Mouse (Mus musculus): ENCODE data around the gene Flt3. TPM values are rescaled to one million over a fixed set of nuclear protein-coding genes. Genes with fewer than 3 reads are reported as not detected.

The Flt3 gene
- total and polyA plus RNA-seq, 3 experiments: 0.09 to 0.16 (median 0.13) TPM

DNA sequence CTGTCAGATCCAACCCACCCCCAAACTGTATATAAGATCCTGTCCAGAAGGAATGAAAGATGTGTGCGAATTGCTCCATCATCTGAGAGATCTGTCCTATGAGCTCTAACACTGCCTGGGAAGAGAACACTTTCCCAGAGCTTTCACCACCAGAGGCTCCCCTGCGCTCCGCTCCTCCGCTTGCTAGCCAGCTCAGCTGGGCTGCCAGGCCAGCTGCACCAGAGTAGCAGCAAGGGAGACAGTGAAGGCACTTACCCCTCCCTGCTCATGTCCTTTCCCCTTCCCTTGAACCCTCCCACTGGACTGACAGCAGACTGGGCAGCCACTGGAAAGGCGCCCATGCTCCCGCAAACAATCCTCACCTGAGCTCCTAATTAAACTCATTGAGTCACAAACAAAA, 23.3 kb upstream of the Flt3 start:
- H3K27me3 ChIP-seq (ENCODE audit: control insufficient read depth, insufficient read depth, low read length): no peaks in the 10 kb centered on the region
- TF ChIP-seq EP300 (IDR thresholded peaks at IDR 0.05; ENCODE audit: insufficient read depth, low read depth, low read length) (no peak), CTCF (IDR thresholded peaks at IDR 0.05) (no peak), POLR2A (IDR thresholded peaks at IDR 0.05; ENCODE audit: insufficient read depth, low read depth, low read length) (no peak)
- no peak overlapping the region for H3K27ac ChIP-seq
- no peak overlapping the region for H3K4me3 ChIP-seq
- intact Hi-C loops (cut with DNase I): no loop called here
- no peaks in the 10 kb centered on the region for H3K79me2 ChIP-seq (replicated peaks; ENCODE audit: control insufficient read depth, insufficient read depth, low read length)
- no peak overlapping the region for H3K9ac ChIP-seq (ENCODE audit: low read depth, low read length)
- H3K4me1 ChIP-seq (ENCODE audit: control insufficient read depth, insufficient read depth, low read length): peaks cover 1% of the 10 kb centered on the region; the same call in 1 of the 2 replicates
- no peak for DNase-seq
- 51% methylated on average over 6 of the region's 6 CpGs for WGBS
- no peaks in the 10 kb centered on the region for H3K36me3 ChIP-seq (ENCODE audit: control insufficient read depth, insufficient read depth, low read length)

DNA sequence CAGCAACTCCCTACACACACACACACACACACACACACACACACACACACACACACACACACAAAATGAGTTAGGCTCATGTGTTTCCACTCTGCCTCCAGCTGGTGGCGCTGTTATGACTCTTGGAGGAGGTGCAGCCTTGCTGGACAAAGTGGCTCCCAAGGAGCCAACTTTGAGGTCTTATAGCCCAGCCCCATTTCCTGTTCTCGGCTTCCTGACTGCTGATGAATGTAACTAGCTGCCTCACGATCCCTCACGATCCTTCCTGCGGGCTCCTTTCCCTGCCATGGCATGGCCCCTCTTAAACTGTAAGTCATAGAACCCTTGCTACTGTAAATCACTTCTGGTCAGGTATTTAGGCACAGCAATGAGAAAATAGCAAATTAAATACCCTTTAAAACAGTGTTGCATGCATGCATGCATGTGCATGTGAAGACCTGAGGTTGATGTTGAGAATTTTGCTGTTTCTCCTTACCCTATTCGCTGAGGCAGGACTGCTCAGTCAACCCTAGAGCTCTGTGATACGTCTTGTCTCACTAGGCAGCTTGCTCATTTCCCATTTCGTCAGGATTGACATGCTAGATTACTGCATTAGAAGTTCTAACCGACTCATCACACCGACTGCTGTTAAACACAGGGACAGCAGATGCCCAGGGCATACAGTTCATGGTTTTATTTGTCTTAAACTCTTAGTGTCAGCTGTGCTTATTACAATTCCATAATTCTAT, 18.3 kb upstream of the Flt3 start:
- intact Hi-C loops (cut with DNase I): loop anchor here (5.0 to 10.0 kb wide), 4 partner anchors 119 to 826 kb away; no protein-coding TSS in a partner anchor
- Histone ChIP-seq H3K4me1 (ENCODE audit: control insufficient read depth, insufficient read depth, low read length) (peaks cover 1% of the 10 kb centered on the region; the same call in 1 of the 2 replicates), H3K36me3 (ENCODE audit: control insufficient read depth, insufficient read depth, low read length) (no peaks in the 10 kb centered on the region), H3K27ac (no peak overlapping the region), H3K79me2 (replicated peaks; ENCODE audit: control insufficient read depth, insufficient read depth, low read length) (no peaks in the 10 kb centered on the region), H3K27me3 (ENCODE audit: control insufficient read depth, insufficient read depth, low read length) (no peaks in the 10 kb centered on the region), H3K4me3 (peak overlapping the region; percentile 20; the same call in 1 of the 2 replicates), H3K9ac (ENCODE audit: low read depth, low read length) (no peak overlapping the region)
- 21% methylated on average over 10 of the region's 10 CpGs for WGBS
- peak; percentile 57 to 58 for DNase-seq
- no peak for TF ChIP-seq POLR2A (IDR thresholded peaks at IDR 0.05; ENCODE audit: insufficient read depth, low read depth, low read length)
- peak; percentile 55 for TF ChIP-seq CTCF (IDR thresholded peaks at IDR 0.05)

DNA sequence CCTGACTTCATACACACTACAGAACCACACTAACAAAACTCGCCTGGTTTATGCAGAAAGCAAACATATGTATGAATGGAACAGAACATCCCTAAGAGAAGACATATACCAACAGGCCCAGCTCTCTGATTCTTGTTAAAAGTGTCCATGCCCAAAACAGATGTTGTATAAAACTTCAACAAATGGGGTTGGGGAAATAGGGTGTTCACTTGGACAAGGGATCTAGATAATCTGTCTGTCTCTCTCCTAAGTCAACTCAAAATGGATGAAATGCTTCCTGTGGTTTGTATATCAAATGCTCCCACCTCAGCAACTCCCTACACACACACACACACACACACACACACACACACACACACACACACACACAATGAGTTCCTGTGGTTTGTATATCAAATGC, 17.7 kb upstream of the Flt3 start:
- TF ChIP-seq POLR2A (IDR thresholded peaks at IDR 0.05; ENCODE audit: insufficient read depth, low read depth, low read length): no peak
- 84% methylated on average over 1 of the region's 1 CpGs for WGBS
- H3K36me3 ChIP-seq (ENCODE audit: control insufficient read depth, insufficient read depth, low read length): no peaks in the 10 kb centered on the region
- peaks cover 1% of the 10 kb centered on the region; the same call in 1 of the 2 replicates for H3K4me1 ChIP-seq (ENCODE audit: control insufficient read depth, insufficient read depth, low read length)
- H3K27me3 ChIP-seq (ENCODE audit: control insufficient read depth, insufficient read depth, low read length): no peaks in the 10 kb centered on the region
- intact Hi-C loops (cut with DNase I): loop anchor here (5.0 to 10.0 kb wide), 4 partner anchors 119 to 827 kb away; no protein-coding TSS in a partner anchor
- DNase-seq: no peak
- H3K9ac ChIP-seq (ENCODE audit: low read depth, low read length): no peak overlapping the region
- no peak overlapping the region for H3K27ac ChIP-seq
- H3K79me2 ChIP-seq (replicated peaks; ENCODE audit: control insufficient read depth, insufficient read depth, low read length): no peaks in the 10 kb centered on the region
- H3K4me3 ChIP-seq: no peak overlapping the region

DNA sequence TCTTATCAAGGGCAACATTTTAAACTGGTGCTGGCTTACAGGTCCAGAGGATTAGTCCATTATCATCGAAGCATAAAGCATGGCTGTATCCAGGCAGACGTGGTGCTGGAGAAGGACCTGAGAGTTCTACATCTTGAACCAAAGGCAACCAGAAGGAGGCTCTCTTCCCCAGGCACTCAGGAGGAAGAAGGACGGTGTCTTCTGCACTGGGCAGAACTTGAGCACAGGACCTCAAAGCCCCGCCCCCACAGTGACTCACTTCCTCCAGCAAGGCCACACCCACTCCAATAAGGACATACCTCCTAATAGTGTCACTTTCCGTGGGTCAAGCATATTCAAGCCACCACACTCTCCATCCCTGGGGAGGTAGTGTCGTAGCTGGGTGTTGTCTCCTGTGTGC, 10.3 kb upstream of the Flt3 start:
- no peaks in the 10 kb centered on the region for H3K27me3 ChIP-seq (ENCODE audit: control insufficient read depth, insufficient read depth, low read length)
- intact Hi-C loops (cut with DNase I): loop anchor here (10.0 kb wide), 2 partner anchors 514 to 834 kb away; no protein-coding TSS in a partner anchor
- TF ChIP-seq POLR2A (IDR thresholded peaks at IDR 0.05; ENCODE audit: insufficient read depth, low read depth, low read length) (no peak), EP300 (IDR thresholded peaks at IDR 0.05; ENCODE audit: insufficient read depth, low read depth, low read length) (no peak), CTCF (IDR thresholded peaks at IDR 0.05) (no peak)
- no peak overlapping the region for H3K27ac ChIP-seq
- no peak overlapping the region for H3K9ac ChIP-seq (ENCODE audit: low read depth, low read length)
- no peaks in the 10 kb centered on the region for H3K79me2 ChIP-seq (replicated peaks; ENCODE audit: control insufficient read depth, insufficient read depth, low read length)
- no peak overlapping the region for H3K4me3 ChIP-seq
- no peak for DNase-seq
- H3K4me1 ChIP-seq (ENCODE audit: control insufficient read depth, insufficient read depth, low read length): no peaks in the 10 kb centered on the region
- no peaks in the 10 kb centered on the region for H3K36me3 ChIP-seq (ENCODE audit: control insufficient read depth, insufficient read depth, low read length)
- 76% methylated on average over 6 of the region's 6 CpGs for WGBS

DNA sequence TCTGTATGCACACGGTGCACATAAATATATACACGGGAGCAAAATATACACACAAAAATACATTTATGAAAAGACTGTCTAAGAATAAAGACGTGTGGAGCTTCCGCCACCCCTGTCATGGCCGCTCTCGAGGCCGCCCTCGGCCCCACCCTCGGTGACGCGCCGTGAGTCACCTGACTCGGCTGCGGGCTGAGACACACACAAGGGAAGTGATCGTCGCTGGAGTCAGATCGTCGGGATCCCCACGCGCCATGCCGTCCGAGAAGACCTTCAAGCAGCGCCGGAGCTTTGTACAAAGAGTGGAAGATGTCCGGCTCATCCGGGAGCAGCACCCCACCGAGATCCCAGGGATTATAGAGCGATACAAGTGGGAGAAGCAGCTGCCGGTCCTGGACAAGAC, 8.4 kb upstream of the Flt3 start:
- Histone ChIP-seq H3K27ac (no peak overlapping the region), H3K4me1 (ENCODE audit: control insufficient read depth, insufficient read depth, low read length) (no peaks in the 10 kb centered on the region), H3K4me3 (peak overlapping the region; percentile 23; the same call in 1 of the 2 replicates), H3K36me3 (ENCODE audit: control insufficient read depth, insufficient read depth, low read length) (no peaks in the 10 kb centered on the region), H3K79me2 (replicated peaks; ENCODE audit: control insufficient read depth, insufficient read depth, low read length) (no peaks in the 10 kb centered on the region), H3K27me3 (ENCODE audit: control insufficient read depth, insufficient read depth, low read length) (no peaks in the 10 kb centered on the region), H3K9ac (ENCODE audit: low read depth, low read length) (peak overlapping the region; percentile 20; the same call in 1 of the 2 replicates)
- intact Hi-C loops (cut with DNase I): no loop called here
- no peak for TF ChIP-seq EP300 (IDR thresholded peaks at IDR 0.05; ENCODE audit: insufficient read depth, low read depth, low read length)
- TF ChIP-seq POLR2A (IDR thresholded peaks at IDR 0.05; ENCODE audit: insufficient read depth, low read depth, low read length): peak; percentile 51; the same call in 1 of the 2 replicates
- DNase-seq: peak; percentile 27 to 37
- 37% methylated on average over 29 of the region's 29 CpGs for WGBS

DNA sequence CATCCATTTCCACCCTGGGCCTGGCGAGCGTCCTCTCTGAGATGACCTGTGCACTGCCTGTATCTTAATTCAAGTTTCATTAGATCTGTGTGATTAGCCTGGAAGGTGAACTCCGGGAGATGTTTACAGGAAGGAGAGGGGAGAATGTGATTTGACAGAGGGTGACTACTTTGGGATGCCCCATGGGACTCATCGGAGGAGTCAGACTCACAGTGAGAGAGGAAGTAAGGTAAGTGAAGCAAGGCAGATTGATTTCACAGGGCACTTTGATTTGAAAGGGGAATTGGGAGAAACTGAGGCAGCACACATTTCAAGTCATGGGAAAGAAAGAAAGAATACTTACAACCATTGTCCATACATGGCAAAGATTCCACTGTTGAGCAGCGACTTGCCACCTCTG, 5.8 kb upstream of the Flt3 start:
- Histone ChIP-seq H3K27me3 (ENCODE audit: control insufficient read depth, insufficient read depth, low read length) (peaks cover under 1% of the 10 kb centered on the region; the same call in 1 of the 2 replicates), H3K4me1 (ENCODE audit: control insufficient read depth, insufficient read depth, low read length) (no peaks in the 10 kb centered on the region), H3K79me2 (replicated peaks; ENCODE audit: control insufficient read depth, insufficient read depth, low read length) (no peaks in the 10 kb centered on the region), H3K4me3 (no peak overlapping the region), H3K36me3 (ENCODE audit: control insufficient read depth, insufficient read depth, low read length) (no peaks in the 10 kb centered on the region), H3K9ac (ENCODE audit: low read depth, low read length) (no peak overlapping the region), H3K27ac (no peak overlapping the region)
- 61% methylated on average over 5 of the region's 5 CpGs for WGBS
- DNase-seq: no peak
- TF ChIP-seq POLR2A (IDR thresholded peaks at IDR 0.05; ENCODE audit: insufficient read depth, low read depth, low read length) (no peak), CTCF (IDR thresholded peaks at IDR 0.05) (no peak), EP300 (IDR thresholded peaks at IDR 0.05; ENCODE audit: insufficient read depth, low read depth, low read length) (no peak)
- intact Hi-C loops (cut with DNase I): no loop called here

Data from heart, adult 2 months (tissue).